Mouse (Mus musculus) limb, embryonic 14.5 days (tissue): Measurements from ENCODE around the gene Naa38. TPM values are rescaled to one million over a fixed set of nuclear protein-coding genes. Genes with fewer than 3 reads are reported as not detected.
A peak's percentile ranks its signal among the peaks of the same experiment; 100 is the strongest.

Source experiments
- ATAC-seq: fragments of 200-750 bp; cut with Nextera tagmentation; 2 replicates; pipeline ENCODE4 v1.8.0; 2017; ENCODE audit warnings: low read depth, moderate number of reproducible peaks, moderate TSS enrichment; ENCODE audit not compliant: low FRiP score
- DNase-seq: peaks from one replicate; pipeline ENCODE4 v3.0.0-alpha.2; 2015; ENCODE audit warnings: low spot score
- H3K27ac ChIP-seq: fragments of 300-500 bp; sonication (generic); replicated peaks from 2 replicates; pipeline ENCODE4 v1.5.1; 2014; ENCODE audit warnings: low read depth, mild to moderate bottlenecking, low read length, moderate library complexity, mixed read lengths
- H3K27me3 ChIP-seq: fragments of 300-500 bp; sonication (generic); 2 replicates; pipeline ENCODE4 v1.6.1; 2014; ENCODE audit warnings: low read length, mixed read lengths; ENCODE audit not compliant: control insufficient read depth, insufficient read depth
- H3K36me3 ChIP-seq: fragments of 300-500 bp; sonication (generic); 2 replicates; pipeline ENCODE4 v1.6.1; 2014; ENCODE audit warnings: mild to moderate bottlenecking, low read length, moderate library complexity, mixed read lengths; ENCODE audit not compliant: control insufficient read depth, insufficient read depth
- H3K4me1 ChIP-seq: fragments of 300-500 bp; sonication (generic); 2 replicates; pipeline ENCODE4 v1.6.1; 2014; ENCODE audit warnings: antibody characterized with exemption, low read length, mixed read lengths; ENCODE audit not compliant: control insufficient read depth, insufficient read depth
- H3K4me2 ChIP-seq: fragments of 300-500 bp; sonication (generic); replicated peaks from 2 replicates; pipeline ENCODE4 v1.6.1; 2014; ENCODE audit warnings: low read depth, mild to moderate bottlenecking, low read length, moderate library complexity; ENCODE audit not compliant: severe bottlenecking
- H3K4me3 ChIP-seq: fragments of 300-500 bp; sonication (generic); replicated peaks from 2 replicates; pipeline ENCODE4 v1.5.1; 2014; ENCODE audit warnings: low read length
- H3K9ac ChIP-seq: fragments of 300-500 bp; sonication (generic); 2 replicates; pipeline ENCODE4 v1.6.1; 2014; ENCODE audit warnings: mild to moderate bottlenecking, low read depth, low read length, moderate library complexity; ENCODE audit not compliant: severe bottlenecking
- H3K9me3 ChIP-seq: fragments of 300-500 bp; sonication (generic); 2 replicates; pipeline ENCODE4 v1.6.1; 2016; ENCODE audit warnings: low read length; ENCODE audit not compliant: control insufficient read depth
- POLR2A ChIP-seq: fragments of 200-500 bp; IDR thresholded peaks from 2 replicates; pipeline ENCODE4 v1.8.0; 2012; ENCODE audit warnings: inconsistent platforms, mild to moderate bottlenecking, moderate library complexity, borderline replicate concordance; ENCODE audit not compliant: insufficient read depth, insufficient read length; ENCODE audit errors: extremely low read depth
- WGBS: fragments of 180-500 bp; shearing (Covaris S2); extraction: QIAGEN DNeasy Blood & Tissue Kit; methylation state at CpG from one replicate; pipeline ENCODE4 v1.1.7; 2014; 5-methylcytosine and 5-hydroxymethylcytosine counted together
- polyA plus RNA-seq, 2 experiments: library from polyadenylated mRNA; depleted of rRNA in 1 of 2; stranded (reverse) in 1 of 2; unstranded in 1 of 2; fragments of >200 nt; fragmentation: Nextera tagmentation in 1 of 2; extraction: Ambion mirVana in 1 of 2; gene quantifications; 2 replicates each; pipeline versions ENCODE4 v1.2.1 to v1.2.3; 2012 to 2014

The Naa38 gene
- polyA plus RNA-seq, 2 experiments, result 131 to 171 TPM

- Histone ChIP-seq H3K36me3 (peaks cover 23% of the 10 kb centered on the region), H3K4me3 (0 out of 2 replicates have a peak overlapping the region, but pooled peaks have one; percentile 2), H3K4me2 (peak overlapping the region; percentile 30), H3K9ac (0 out of 2 replicates have a peak overlapping the region, but pooled peaks have one; percentile 21), H3K27me3 (no peaks in the 10 kb centered on the region), H3K27ac (peak overlapping the region; percentile 70), H3K9me3 (no peaks in the 10 kb centered on the region), H3K4me1 (peaks cover 25% of the 10 kb centered on the region)
- DNase-seq (peak; percentile 6), ATAC-seq (no peak)
- 29% methylated on average over 9 of the region's 9 CpGs for WGBS
- TF ChIP-seq POLR2A, result no peak
Observed at GRCm38 (mm10) chr11:69370817-69371215, 24.5 kb upstream of the Naa38 start.

DNA sequence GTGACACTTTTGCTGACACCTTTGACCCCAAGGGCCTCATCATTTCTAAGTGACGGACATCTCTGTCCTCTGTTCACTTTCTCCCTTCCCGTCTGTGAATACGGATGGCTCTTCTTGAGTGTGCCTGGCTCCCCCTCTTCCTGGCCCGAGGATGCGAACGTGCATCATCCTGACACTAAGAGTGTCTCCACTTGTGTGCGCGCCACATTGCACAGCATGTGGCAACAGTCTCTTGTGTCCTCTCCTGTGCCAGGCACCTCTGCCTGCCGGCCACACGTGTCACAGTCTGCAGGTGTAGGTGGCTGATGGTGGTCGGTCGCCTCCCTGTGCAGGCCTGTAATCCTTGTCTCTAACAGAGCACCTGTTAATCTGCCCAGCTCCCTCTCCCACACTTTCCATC, 23.7 kb upstream of the Naa38 start:
- WGBS, result 55% methylated on average over 12 of the region's 12 CpGs
- 0 out of 2 replicates have a peak overlapping the region, but pooled peaks have one; percentile 70 for H3K27ac ChIP-seq
- peaks cover 23% of the 10 kb centered on the region for H3K36me3 ChIP-seq
- H3K4me3 ChIP-seq, result no peak overlapping the region
- peaks cover 21% of the 10 kb centered on the region for H3K4me1 ChIP-seq
- no peak overlapping the region for H3K9ac ChIP-seq
- DNase-seq (no peak), ATAC-seq (no peak)
- no peak for TF ChIP-seq POLR2A
- H3K27me3 ChIP-seq, result no peaks in the 10 kb centered on the region
- no peak overlapping the region for H3K4me2 ChIP-seq
- H3K9me3 ChIP-seq, result no peaks in the 10 kb centered on the region

DNA sequence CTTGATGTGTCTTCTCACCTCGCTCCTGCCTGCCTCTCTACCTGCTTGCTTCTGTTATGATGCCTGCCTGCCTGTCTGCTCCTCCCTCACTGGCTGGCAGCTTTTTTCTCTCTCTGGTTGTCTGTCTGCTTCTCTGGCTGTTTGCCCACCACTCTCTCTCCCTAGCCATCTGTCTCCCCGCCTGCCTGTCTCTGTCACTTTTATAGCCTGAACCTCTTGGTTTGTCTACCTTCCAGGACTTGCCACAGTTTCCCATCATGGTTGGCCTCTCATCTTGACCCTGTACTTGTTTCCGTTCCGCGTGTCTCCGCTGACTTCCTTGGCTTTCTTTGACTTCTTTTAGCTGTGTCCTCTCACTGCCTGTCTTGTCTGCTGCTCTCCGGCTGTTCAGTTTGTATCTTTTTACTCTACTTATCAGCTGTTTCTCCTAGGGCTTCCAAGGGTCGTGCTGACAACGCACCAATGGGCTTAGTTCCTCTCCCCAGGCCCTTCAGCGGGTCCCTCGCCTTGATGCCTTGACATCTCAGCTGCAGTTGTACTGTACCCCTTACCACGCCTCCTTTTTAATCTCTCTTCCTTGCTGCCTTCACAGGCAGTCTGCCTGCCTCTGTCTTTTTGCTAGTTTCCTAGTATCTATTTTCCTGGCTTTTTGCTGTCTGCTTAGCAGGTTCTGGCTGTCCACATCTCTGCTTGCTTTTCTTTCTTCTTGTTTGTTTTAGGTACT, 23.1 kb upstream of the Naa38 start:
- WGBS, result 61% methylated on average over 12 of the region's 12 CpGs
- DNase-seq (no peak), ATAC-seq (no peak)
- H3K27ac ChIP-seq, result 0 out of 2 replicates have a peak overlapping the region, but pooled peaks have one; percentile 43
- H3K9ac ChIP-seq, result no peak overlapping the region
- no peaks in the 10 kb centered on the region for H3K27me3 ChIP-seq
- peaks cover 26% of the 10 kb centered on the region for H3K36me3 ChIP-seq
- peaks cover 21% of the 10 kb centered on the region for H3K4me1 ChIP-seq
- H3K9me3 ChIP-seq, result no peaks in the 10 kb centered on the region
- H3K4me2 ChIP-seq, result no peak overlapping the region
- no peak overlapping the region for H3K4me3 ChIP-seq
- no peak for TF ChIP-seq POLR2A

DNA sequence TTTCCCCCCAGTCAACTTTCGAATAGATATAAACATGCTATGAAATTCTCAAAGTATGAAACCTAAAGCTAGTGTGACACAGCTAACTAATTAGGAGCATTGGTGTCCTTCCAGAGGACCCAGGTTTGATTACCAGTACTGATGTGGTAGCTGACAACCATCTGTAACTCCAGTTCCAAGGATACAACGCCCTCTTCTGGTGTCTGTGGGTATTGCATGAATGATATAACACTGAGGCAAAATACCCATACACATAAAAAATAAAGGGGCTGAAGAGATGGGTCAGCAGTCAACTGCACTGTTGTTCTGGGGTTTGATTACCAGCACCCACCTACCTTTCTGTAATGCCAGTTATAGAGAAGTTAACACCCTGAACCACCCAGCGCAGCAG, 22.5 kb upstream of the Naa38 start:
- H3K36me3 ChIP-seq, result peaks cover 31% of the 10 kb centered on the region
- H3K9ac ChIP-seq, result no peak overlapping the region
- no peak overlapping the region for H3K4me2 ChIP-seq
- H3K27ac ChIP-seq, result 0 out of 2 replicates have a peak overlapping the region, but pooled peaks have one; percentile 38
- ATAC-seq (no peak), DNase-seq (no peak)
- no peaks in the 10 kb centered on the region for H3K9me3 ChIP-seq
- no peak overlapping the region for H3K4me3 ChIP-seq
- peaks cover 21% of the 10 kb centered on the region for H3K4me1 ChIP-seq
- H3K27me3 ChIP-seq, result no peaks in the 10 kb centered on the region
- WGBS, result 65% methylated on average over 3 of the region's 3 CpGs
- no peak for TF ChIP-seq POLR2A

DNA sequence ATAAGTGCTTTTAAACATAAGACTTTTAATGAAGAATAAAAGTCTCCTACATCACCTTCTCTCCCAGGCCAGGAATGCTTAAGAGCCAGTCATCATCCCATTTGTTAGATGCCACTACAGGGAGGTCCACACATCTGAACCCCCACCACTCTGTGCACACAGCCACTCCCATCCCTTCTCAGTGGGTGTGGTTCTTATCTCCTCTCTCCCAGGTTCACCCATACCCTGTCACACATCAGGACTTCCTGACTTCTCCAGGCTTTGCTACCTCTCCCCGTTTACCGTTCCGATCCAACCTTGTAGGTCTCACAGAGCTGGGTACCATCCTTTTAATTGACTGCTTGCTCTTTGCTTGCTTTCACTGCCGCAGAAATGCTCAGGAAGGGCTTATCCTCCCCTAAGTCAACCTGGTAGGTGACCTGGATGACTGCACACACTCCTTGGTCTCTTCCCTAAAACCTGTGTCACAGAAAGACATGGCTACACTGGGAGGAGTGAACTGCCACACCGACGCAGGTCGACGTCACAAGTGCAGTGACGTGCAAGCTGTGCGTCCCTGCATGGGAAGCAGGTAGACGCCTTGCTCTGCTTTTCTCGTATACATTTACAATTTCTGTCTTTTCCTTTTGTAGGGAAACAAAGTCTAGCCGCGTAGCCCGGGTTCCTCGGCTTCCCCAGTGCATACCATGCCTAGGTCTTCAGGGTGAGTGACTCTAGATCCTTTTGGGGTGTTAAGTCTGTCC, 21.9 kb upstream of the Naa38 start:
- Histone ChIP-seq H3K27ac (no peak overlapping the region), H3K4me3 (no peak overlapping the region), H3K36me3 (peaks cover 34% of the 10 kb centered on the region), H3K4me2 (no peak overlapping the region), H3K27me3 (no peaks in the 10 kb centered on the region), H3K9me3 (no peaks in the 10 kb centered on the region), H3K4me1 (peaks cover 21% of the 10 kb centered on the region), H3K9ac (no peak overlapping the region)
- no peak for TF ChIP-seq POLR2A
- DNase-seq (no peak), ATAC-seq (no peak)
- WGBS, result 92% methylated on average over 16 of the region's 16 CpGs
